Mouse (Mus musculus) MEL (cell line): ENCODE measurements around the gene Enox1.

ENCODE experiments used
- CHD1 ChIP-seq: IDR thresholded peaks from 2 replicates; pipeline ENCODE4 v1.6.1; 2012; ENCODE audit warnings: low read depth, mild to moderate bottlenecking, inconsistent platforms, low read length, improper control_type of control experiment
- CTCF ChIP-seq, 3 experiments: IDR thresholded peaks in 2 of 3; conservative IDR thresholded peaks in 1 of 3; 2 replicates each; pipeline ENCODE4 v1.5.1; 2011 to 2012; ENCODE audit warnings: low read length in 3 of 3, low read depth in 2 of 3, mild to moderate bottlenecking in 2 of 3, improper control_type of control experiment in 1 of 3, inconsistent platforms in 1 of 3, mixed read lengths in 1 of 3, moderate library complexity in 1 of 3; ENCODE audit not compliant: control insufficient read depth in 1 of 3, insufficient read depth in 1 of 3, poor library complexity in 1 of 3, severe bottlenecking in 1 of 3
- KAT2A ChIP-seq: conservative IDR thresholded peaks from 2 replicates; pipeline ENCODE4 v1.6.1; 2012; ENCODE audit warnings: low read depth, low read length, improper control_type of control experiment, inconsistent platforms
- MAX ChIP-seq: IDR thresholded peaks from 2 replicates; pipeline ENCODE4 v1.6.1; 2011; ENCODE audit warnings: low read length, improper control_type of control experiment
- MAZ ChIP-seq: IDR thresholded peaks from 2 replicates; pipeline ENCODE4 v1.6.1; 2012; ENCODE audit warnings: low read depth, mild to moderate bottlenecking, inconsistent platforms, low read length, improper control_type of control experiment
- POLR2A ChIP-seq, 2 experiments: IDR thresholded peaks; 2 replicates each; pipeline ENCODE4 v1.6.1; 2011 to 2012; ENCODE audit warnings: low read length in 2 of 2, mild to moderate bottlenecking in 2 of 2, control low read depth in 1 of 2, improper control_type of control experiment in 1 of 2, low read depth in 1 of 2, moderate library complexity in 1 of 2; ENCODE audit not compliant: control insufficient read depth in 1 of 2, insufficient read depth in 1 of 2, poor library complexity in 1 of 2
- POLR2AphosphoS2 ChIP-seq: IDR thresholded peaks from 2 replicates; pipeline ENCODE4 v1.6.1; 2011; ENCODE audit warnings: low read length, improper control_type of control experiment
- POLR2AphosphoS5 ChIP-seq: IDR thresholded peaks from 2 replicates; pipeline ENCODE4 v1.6.1; 2012; ENCODE audit warnings: low read depth, borderline replicate concordance, mild to moderate bottlenecking, inconsistent platforms, low read length, moderate library complexity, mixed read lengths
- SMC3 ChIP-seq: IDR thresholded peaks from 2 replicates; pipeline ENCODE4 v1.6.1; 2011; ENCODE audit warnings: low read depth, low read length, improper control_type of control experiment
- TCF12 ChIP-seq: IDR thresholded peaks from 2 replicates; pipeline ENCODE4 v1.6.1; 2014; ENCODE audit warnings: low read depth, mild to moderate bottlenecking, inconsistent platforms, low read length, improper control_type of control experiment, moderate library complexity

DNA sequence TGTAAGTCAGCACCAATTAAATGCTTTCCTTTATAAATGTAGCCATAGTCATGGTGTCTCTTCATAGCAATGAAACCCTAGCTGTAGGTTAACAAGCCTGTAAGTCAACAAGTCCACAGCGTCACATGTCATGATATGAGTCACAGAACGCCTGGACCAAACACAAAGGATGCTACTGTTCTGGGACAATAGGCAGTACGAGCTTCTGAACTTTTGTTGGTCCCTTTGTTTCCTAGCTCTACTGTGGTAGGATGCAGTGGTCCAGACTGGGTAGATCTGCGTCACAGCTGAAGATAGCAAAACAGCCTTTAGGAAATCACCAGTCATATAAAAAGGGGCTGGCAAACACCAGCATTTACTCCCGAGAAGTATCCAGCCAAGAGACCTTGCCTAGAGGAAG lies 135.2 kb downstream of the Enox1 start:
- no peak for TF ChIP-seq MAX
- no peak for TF ChIP-seq MAZ
- no peak for TF ChIP-seq POLR2A (IDR thresholded peaks at IDR 0.05; ENCODE audit: control insufficient read depth in 1 of 2, insufficient read depth in 1 of 2, low read depth in 1 of 2, low read length in 2 of 2, poor library complexity in 1 of 2)
- no peak for TF ChIP-seq KAT2A
- TF ChIP-seq POLR2AphosphoS5: no peak
- TF ChIP-seq POLR2AphosphoS2: no peak
- no peak for TF ChIP-seq CTCF (IDR thresholded peaks at IDR 0.05 in 2 of 3, conservative IDR thresholded peaks at IDR 0.05 in 1 of 3; ENCODE audit: control insufficient read depth in 1 of 3, insufficient read depth in 1 of 3, low read depth in 2 of 3, low read length in 3 of 3, poor library complexity in 1 of 3, severe bottlenecking in 1 of 3)
- TF ChIP-seq TCF12: no peak
- TF ChIP-seq SMC3: no peak
- TF ChIP-seq CHD1: no peak
